Comparison of ENCODE assay signal across 9 mouse cellular contexts in the genomic region with DNA sequence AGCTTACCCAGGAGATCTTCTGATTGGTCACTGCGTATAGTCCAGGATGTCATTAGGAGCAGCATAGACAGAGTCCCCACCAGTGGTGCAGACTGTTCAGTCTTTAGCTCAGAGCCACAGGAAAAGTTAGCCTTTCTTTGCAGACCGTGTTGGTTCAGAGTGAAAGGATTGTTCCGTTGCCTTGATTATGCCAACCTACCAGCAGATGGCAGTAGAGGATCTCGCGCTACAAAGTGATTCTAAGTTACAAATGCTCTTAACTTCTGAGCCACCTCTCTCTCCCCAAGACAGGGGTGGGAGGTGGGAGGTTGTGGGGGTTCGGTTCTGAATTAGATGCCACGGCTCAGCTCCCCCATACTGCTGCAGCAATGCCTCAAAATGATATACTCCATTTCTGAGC. TPM values are rescaled to one million over a fixed set of nuclear protein-coding genes. Genes with fewer than 3 reads are reported as not detected.
DNase-seq lines count a peak whose midpoint lies in the region; ATAC-seq and TF ChIP-seq lines count a peak whose summit lies in the region.
"Had no signal": no experiment of that assay in that cellular context is flagged by ENCODE, and none has a peak within 500 bp of the region (broad histone marks: within the 10 kb centered on the region; RNA-seq: fewer than 3 reads in every experiment).

No protein-coding gene starts in this region.

- DNase-seq in adrenal gland, adult 18-20 months (ENCODE audit: low spot score in 2 of 2), result peak; percentile 51
- peak; percentile 89 for DNase-seq in embryo, embryonic 10 days (ENCODE audit: low spot score)
- peak; percentile 68 for DNase-seq in heart, adult 8-10 months (ENCODE audit: low spot score)
- DNase-seq in kidney, postnatal 10 days, result peak; percentile 73
- peak in 2 of 3 experiments; percentile 17 to 28 for DNase-seq in liver, embryonic 14.5 days (ENCODE audit: low read depth in 3 of 3, low spot score in 3 of 3)
- peak; percentile 69 for DNase-seq in thymus, postnatal 25 days

- no peaks in the 10 kb centered on the region for H3K36me3 ChIP-seq in E14TG2a.4 (ENCODE audit: insufficient read depth, low read length)
- H3K36me3 ChIP-seq in liver, embryonic 14.5 days (replicated peaks; ENCODE audit: control insufficient read depth, insufficient read depth, low read depth), result no peaks in the 10 kb centered on the region
- H3K36me3 ChIP-seq: lung, embryonic 15.5 days had no signal

- TF ChIP-seq CTCF in E14TG2a.4 (conservative IDR thresholded peaks at IDR 0.05; ENCODE audit: low read length), result peak; percentile 78
- peak; percentile 86 for TF ChIP-seq CTCF in liver, embryonic 14.5 days (IDR thresholded peaks at IDR 0.05; ENCODE audit: low read depth)

- H3K27ac ChIP-seq in liver, embryonic 14.5 days, result no peak overlapping the region
- H3K27ac ChIP-seq: lung, embryonic 15.5 days had no signal

- H3K4me2 ChIP-seq in liver, embryonic 14.5 days (ENCODE audit: low read depth), result no peak overlapping the region
- H3K4me2 ChIP-seq: lung, embryonic 15.5 days had no signal

- no peaks in the 10 kb centered on the region for H3K27me3 ChIP-seq in E14TG2a.4 (ENCODE audit: insufficient read depth, low read length)
- H3K27me3 ChIP-seq in liver, embryonic 14.5 days (ENCODE audit: control insufficient read depth, insufficient read depth, low read length), result no peaks in the 10 kb centered on the region
- H3K27me3 ChIP-seq: lung, embryonic 15.5 days had no signal

- peaks cover 9% of the 10 kb centered on the region for H3K9me3 ChIP-seq in E14TG2a.4 (ENCODE audit: low read length)
- no peaks in the 10 kb centered on the region for H3K9me3 ChIP-seq in liver, embryonic 14.5 days (ENCODE audit: control insufficient read depth, low read length)
- H3K9me3 ChIP-seq: lung, embryonic 15.5 days had no signal

- ATAC-seq in liver, embryonic 14.5 days (ENCODE audit: insufficient read depth), result no peak
- ATAC-seq in neutrophil, adult 5-6 weeks (ENCODE audit: extremely low read depth, insufficient number of reproducible peaks, low FRiP score, poor library complexity, severe bottlenecking), result peak; percentile 74

- no peaks in the 10 kb centered on the region for H3K4me1 ChIP-seq in E14TG2a.4 (replicated peaks; ENCODE audit: low read depth, low read length)
- no peaks in the 10 kb centered on the region for H3K4me1 ChIP-seq in liver, embryonic 14.5 days (replicated peaks; ENCODE audit: control insufficient read depth in 2 of 2, insufficient read depth in 2 of 2, low read length in 1 of 2)
- H3K4me1 ChIP-seq: lung, embryonic 15.5 days had no signal

- no peak overlapping the region for H3K9ac ChIP-seq in liver, embryonic 14.5 days (replicated peaks)
- H3K9ac ChIP-seq: lung, embryonic 15.5 days had no signal

- no peak overlapping the region for H3K4me3 ChIP-seq in E14TG2a.4 (replicated peaks; ENCODE audit: low read length)
- H3K4me3 ChIP-seq in liver, embryonic 14.5 days (ENCODE audit: insufficient read depth in 1 of 2, low read depth in 2 of 2, low read length in 2 of 2), result no peak overlapping the region
- H3K4me3 ChIP-seq: lung, embryonic 15.5 days had no signal

- 4% methylated on average over 7 of the region's 7 CpGs for WGBS in liver, embryonic 14.5 days (ENCODE audit: insufficient replicate concordance)

- TF ChIP-seq EP300 in liver, embryonic 14.5 days (IDR thresholded peaks at IDR 0.05; ENCODE audit: low read depth), result no peak

RNA-seq across cellular contexts. Expression of a gene that starts 27.2 kb away (rescaled TPM):
- total RNA-seq in adrenal gland, adult 18-20 months (2021), result 10 to 100 TPM; 21.4 to 24.6 TPM
- total RNA-seq in heart, adult 8-10 months (2022), result 10 to 100 TPM; 19.2 to 24.3 (median 22.6) TPM
- 1.4 and 1.7 TPM in 2 replicates for polyA plus RNA-seq in liver, embryonic 14.5 days (2012; rRNA removed)
- polyA plus RNA-seq in liver, embryonic 14.5 days (2014; fragmentation: Nextera tagmentation; extraction: Ambion mirVana), result 2.1 and 2.2 TPM in 2 replicates
- 28.5 and 32.6 TPM in 2 replicates for total RNA-seq in neutrophil, adult 5-6 weeks (2017)

RNA-seq across cellular contexts. Expression of a gene that starts 58.2 kb away (rescaled TPM):
- total RNA-seq in adrenal gland, adult 18-20 months (2021), result 1 to 10 TPM; 1.8 to 2.0 TPM
- 1 to 10 TPM; 1.9 to 2.6 (median 2.3) TPM for total RNA-seq in heart, adult 8-10 months (2022)
- not detected in 2 replicates for polyA plus RNA-seq in liver, embryonic 14.5 days (2012; rRNA removed)
- not detected in 2 replicates for polyA plus RNA-seq in liver, embryonic 14.5 days (2014; fragmentation: Nextera tagmentation; extraction: Ambion mirVana)
- not detected in 2 replicates for total RNA-seq in neutrophil, adult 5-6 weeks (2017)
- polyA plus RNA-seq: lung, embryonic 15.5 days had no signal

Comparison
In these comparisons a context has a peak if more than half of its experiments do, and no peak if none do; other contexts are left out.
1. DNase-seq: peak in every context shown above with its lines; median percentile 89 in embryo, embryonic 10 days; 73 in kidney, postnatal 10 days; 69 in thymus, postnatal 25 days; 68 in heart, adult 8-10 months; 51 in adrenal gland, adult 18-20 months; 22 in liver, embryonic 14.5 days.